Mouse (Mus musculus) ovary, adult 18-20 months (tissue): ENCODE measurements around the gene Pnkd.
A peak's percentile ranks its signal among the peaks of the same experiment; 100 is the strongest.

Experiments used
- DNase-seq: peaks from one replicate; pipeline ENCODE4 v3.0.0; 2022; ENCODE audit warnings: low spot score, mixed read lengths

Pnkd gene

DNA sequence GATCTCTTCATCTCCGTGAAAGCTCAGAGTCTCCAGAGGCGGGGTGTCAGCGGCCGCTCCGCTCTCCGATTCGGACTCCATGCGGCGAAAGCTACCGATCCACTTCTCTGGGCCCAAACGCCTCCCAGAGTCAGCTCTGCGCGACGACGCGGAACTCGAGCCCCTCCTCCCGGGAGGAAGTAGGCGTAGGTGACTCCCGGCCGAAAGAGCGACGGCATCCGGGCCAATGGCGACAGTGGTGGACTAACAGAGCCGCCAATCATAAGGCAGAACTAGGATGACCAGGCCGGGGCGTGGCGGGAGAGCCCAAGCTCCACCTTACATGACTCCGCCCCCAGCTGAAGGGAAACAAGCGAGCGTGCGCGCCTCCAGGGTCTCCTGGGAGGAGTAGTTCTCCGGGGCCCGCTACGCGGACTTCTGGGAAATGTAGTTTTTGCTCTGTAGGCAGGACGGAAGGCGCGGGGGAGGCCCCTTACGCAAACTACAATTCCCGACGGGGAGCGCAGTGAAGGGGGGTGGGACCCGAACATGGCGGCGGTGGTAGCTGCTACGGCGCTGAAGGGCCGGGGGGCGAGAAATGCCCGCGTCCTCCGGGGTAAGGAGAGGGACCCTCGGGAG lies at the start of gene Pnkd, which contains the start of gene Aamp:
Pnkd (plus strand) TSS at position 388 of the 618 bp plus-strand sequence.
Aamp (minus strand) TSS at position 196 of the 618 bp plus-strand sequence.
- peak; percentile 100 for DNase-seq

GRCm38 (mm10) chr1:74235938-74236589 lies 48.7 kb upstream of the Pnkd start, which contains the start of gene Arpc2:
Arpc2 (plus strand) TSS chr1:74236084.
- DNase-seq, result peak; percentile 95

DNA sequence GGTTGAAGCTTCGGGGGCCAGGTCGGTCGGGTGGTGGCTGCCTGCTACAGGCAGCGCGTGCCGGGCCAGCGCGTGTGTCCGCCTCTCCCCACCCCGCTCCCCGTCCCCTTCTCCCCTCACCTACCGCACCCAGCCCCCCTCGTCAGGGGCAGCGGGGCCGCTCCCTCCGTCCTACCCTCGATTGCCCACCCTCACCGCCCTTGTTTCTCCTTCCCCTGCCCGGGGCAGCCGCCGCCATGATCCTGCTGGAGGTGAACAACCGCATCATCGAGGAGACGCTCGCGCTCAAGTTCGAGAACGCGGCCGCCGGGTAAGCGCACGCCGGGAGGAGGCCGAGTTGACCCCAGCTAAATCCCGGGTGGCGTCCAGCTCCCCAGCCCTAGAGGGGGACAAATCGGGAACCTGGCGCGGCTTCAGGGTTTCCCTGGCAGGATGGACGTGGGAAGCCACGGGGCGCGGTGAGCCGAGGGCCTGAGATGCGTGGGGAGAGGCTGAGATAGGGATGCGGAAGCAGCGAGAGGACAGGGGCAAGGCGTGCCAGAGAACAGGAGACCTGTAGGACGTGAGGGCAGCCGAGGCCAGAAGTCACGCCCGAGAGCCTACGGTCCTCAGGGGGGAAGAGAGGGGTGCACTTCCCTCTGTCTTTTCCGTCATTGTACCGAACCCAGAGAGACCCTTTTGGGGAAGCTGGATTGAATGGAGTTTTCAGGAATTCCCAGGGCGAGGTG lies 48.0 kb upstream of the Pnkd start:
- no peak for DNase-seq

- no peak for DNase-seq
These were observed 47.1 kb upstream of the Pnkd start for GRCm38 (mm10) chr1:74237671-74238070.

- no peak for DNase-seq
These were observed 46.6 kb upstream of the Pnkd start for GRCm38 (mm10) chr1:74238136-74238535.

DNA sequence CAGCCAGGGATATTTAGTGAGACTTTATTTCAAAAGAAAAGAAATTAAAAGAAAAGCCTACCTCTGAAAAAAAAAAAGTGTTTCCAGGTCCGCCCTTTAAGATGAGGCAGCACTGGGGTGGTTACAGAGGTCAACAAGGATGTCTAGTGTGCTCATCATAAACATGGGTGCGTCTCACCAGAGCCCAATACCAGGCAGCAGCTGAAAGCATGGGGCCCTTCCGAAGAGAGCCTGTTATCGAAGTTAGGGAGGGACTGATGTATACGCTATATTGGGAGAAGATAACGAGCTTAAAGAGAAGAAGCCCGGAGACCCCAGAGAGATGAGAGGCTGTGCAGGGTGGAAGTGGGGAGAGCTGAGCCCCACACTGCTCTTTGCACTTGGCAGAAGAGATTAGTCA lies 45.6 kb upstream of the Pnkd start:
- no peak for DNase-seq

GRCm38 (mm10) chr1:74239618-74240017 lies 45.1 kb upstream of the Pnkd start:
- no peak for DNase-seq

DNA sequence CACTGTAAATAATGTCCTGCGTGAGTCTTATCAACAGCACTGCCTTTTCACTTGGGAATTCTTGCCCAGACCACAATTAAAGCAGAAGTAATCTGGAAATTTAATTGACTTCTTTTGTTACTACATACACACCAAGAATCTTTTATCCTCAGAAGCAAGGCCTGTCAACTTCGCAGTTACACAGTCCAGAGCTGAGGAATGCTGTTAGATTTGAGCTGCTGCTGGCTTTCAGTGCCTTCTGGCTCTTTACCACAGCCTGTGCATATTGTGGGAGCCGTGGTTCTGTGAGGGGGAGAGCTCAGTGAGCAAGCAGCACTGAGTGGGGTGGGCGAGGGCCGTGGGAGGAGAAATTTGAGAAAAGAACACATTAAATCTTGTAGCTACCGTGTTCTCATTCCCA lies 44.4 kb upstream of the Pnkd start:
- no peak for DNase-seq

DNA sequence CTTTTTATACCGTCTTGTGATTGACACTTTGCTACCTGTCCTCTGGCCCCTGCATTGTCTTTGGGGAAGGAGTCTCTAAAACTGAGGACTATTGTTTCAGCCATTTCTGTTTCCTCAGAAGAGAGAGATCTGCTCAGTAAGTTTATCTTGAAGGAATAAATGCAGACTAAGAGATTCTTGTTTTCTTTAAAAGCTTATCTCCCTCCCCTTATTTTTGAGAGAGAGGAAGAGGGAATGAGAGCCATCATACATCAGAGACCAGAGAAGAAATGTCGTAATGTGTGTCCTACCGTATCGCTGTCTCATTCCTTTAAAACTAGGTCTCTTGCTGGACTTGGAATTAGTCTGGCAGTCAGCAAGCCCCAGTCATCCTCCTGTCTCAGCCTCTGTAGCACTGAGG lies 43.9 kb upstream of the Pnkd start:
- DNase-seq, result no peak

DNA sequence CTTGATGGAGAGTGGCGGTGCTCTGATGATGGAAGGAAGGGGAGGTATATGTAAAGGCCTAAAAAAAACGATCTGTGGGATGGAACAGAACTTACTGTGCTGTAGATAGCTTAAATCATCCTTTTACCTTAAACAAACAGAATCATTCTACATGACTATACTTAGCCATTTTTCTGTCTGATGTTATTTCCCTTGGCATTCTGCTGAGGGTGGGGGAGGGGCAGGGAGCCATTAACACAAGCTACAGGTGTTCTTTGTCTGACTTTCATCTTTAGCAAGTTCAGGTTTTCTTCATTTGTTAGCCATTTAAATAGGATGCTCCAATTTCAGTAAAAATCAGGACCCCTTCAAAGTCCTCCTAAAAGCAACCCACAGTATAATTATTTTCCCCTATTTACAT lies 39.2 kb upstream of the Pnkd start:
- DNase-seq, result no peak

DNA sequence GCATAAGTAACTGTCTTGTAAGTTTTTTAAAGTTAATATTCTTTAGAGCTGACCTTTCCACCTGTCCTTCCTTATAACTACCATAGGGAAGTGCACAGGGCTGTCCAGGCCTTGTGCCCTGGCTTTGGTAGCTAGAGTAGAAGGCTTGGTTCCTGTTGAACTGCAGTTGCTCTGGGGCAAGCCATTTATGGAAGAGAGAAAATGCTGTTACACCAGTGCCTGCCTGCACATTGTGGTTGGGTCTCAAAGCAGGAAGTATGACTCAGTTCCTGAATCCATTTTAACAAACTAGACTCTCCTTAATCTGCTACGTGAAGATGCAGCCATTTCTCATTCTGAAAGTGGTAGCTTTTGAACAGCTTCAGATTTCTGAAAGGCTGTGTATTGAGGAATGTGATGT lies 35.9 kb upstream of the Pnkd start:
- DNase-seq, result no peak

- DNase-seq, result peak; percentile 15
These were observed 35.3 kb upstream of the Pnkd start for GRCm38 (mm10) chr1:74249331-74249980.

DNA sequence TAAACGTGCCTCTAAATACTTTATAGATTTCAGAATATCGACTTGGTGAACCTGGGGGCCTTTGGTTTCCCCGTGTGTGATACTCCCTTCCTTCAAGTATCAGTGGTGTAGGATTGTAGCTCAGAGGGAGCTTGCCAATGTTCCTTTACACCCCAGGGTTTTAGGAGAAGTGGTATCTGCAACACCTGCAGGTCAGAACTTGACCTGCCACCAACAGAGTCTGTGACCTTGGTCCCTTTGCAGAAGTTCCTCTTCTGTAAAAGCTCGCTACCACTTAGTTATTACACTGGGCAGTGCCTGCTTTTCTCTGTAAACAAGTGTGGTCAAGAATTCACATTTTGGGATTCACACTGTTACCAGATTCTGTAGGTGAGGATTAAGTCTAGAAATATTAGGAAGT lies 34.6 kb upstream of the Pnkd start:
- no peak for DNase-seq

GRCm38 (mm10) chr1:74255704-74256345 lies 28.9 kb upstream of the Pnkd start:
- DNase-seq, result no peak

GRCm38 (mm10) chr1:74256782-74257181 lies 27.9 kb upstream of the Pnkd start:
- DNase-seq, result no peak

GRCm38 (mm10) chr1:74262510-74262909 lies 22.2 kb upstream of the Pnkd start:
- DNase-seq, result no peak

DNA sequence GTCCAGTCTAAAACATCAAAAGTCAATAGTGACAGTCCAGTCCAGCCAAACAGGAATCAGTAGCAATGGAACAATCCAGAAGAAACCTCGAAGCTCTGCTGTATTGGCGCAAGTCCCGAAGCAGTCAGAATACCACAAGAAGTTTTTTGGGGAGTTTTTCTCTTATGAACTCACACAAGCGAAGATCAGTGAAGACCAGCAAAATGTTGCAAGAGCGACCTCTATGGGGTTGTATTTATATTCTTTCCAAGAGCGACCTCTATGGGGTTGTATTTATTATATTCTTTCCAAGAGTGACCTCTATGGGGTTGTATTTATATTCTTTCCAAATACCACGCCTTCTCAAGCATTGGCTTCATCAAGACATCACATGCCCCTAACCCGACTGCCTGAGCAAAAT lies 16.0 kb upstream of the Pnkd start:
- no peak for DNase-seq

DNA sequence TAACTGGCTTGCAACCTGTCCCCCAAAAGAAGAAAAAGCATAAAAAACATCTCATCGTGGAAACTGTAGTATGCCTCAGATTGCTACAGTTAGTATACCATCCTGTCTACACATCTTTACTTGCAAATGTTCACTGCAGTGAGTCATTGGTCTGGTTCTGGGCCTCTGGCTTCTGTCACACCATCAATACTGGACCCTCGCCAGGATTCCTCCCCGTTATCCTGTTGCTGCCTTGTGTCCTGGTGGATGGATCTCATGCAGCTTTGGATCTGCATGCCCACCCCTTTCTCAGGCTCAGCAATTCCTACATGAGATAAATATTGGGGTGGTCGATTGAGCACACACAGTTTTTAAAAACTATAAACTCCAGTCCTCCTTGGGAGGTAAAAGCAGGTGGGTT lies 13.1 kb upstream of the Pnkd start:
- no peak for DNase-seq

DNA sequence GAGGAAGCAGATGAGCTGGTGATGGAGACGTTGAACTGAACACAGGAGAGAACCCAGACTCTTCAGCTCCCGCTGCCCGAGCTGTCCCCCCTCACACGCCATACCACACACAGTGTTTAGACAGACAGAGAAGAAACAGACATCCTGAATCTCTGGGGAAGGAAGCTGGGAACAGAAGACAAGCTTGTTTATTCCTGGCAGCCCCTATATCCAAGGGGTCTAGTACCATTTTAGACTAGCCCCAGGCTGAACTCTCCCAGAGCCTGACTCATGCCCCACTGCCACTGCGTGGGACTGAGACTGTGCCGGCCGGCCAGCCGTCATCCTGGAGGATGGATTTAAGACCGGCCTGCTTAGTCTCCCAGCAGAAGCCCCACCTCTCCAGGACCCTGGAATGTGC lies 9.7 kb upstream of the Pnkd start:
- DNase-seq, result no peak

DNA sequence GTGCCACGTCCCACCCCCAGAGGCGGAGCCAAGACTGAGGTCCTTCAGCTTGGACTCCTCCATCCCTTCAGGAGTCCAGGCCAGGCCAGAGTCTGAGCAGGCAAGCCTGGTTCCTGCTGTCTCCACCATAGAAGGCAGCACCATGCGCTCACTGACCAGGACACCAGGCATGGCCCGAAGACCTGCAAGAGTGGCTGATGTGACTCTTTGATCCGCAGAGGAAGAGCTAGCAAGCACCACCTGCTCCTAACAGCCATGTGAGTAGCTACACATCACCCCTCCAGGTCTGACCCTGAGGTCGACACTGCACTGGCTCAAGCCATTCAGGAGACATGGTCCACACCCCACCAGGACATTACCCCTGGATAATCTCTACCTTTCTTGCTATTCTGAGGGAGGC lies 7.7 kb upstream of the Pnkd start:
- DNase-seq, result no peak

GRCm38 (mm10) chr1:74277883-74278537 lies 6.7 kb upstream of the Pnkd start:
- DNase-seq, result no peak

GRCm38 (mm10) chr1:74278538-74278937 lies 6.2 kb upstream of the Pnkd start, which contains the start of gene Gpbar1:
Gpbar1 (plus strand) TSS chr1:74278550.
- DNase-seq, result no peak
